Mouse (Mus musculus) Patski (cell line): ENCODE results near the gene Vmp1. TPM values are rescaled to one million over a fixed set of nuclear protein-coding genes. Genes with fewer than 3 reads are reported as not detected.

Source experiments
- ATAC-seq: fragments of 100-300 bp; one replicate; pipeline ENCODE4 v1.8.0; 2021
- CTCF ChIA-PET: fragments of 350-600 bp; sonication (Branson Sonifier 250); formaldehyde crosslinking; loops from one replicate; lab custom pipeline; 2022; ENCODE audit warnings: inconsistent platforms; lab: Charles Lee
- POLR2A ChIA-PET: fragments of 350-600 bp; sonication (Branson Sonifier 250); formaldehyde crosslinking; loops from one replicate; lab custom pipeline; 2022; ENCODE audit warnings: antibody characterized with exemption, inconsistent platforms; lab: Charles Lee
- DNase-seq: peaks from one replicate; pipeline ENCODE4 v3.0.0-alpha.2; 2011; ENCODE audit warnings: low read depth, low spot score
- H3K27me3 ChIP-seq: fragments of 371-371 bp; one replicate; pipeline ENCODE4 v1.5.1; 2021
- CTCF ChIP-seq: fragments of 100-300 bp; IDR thresholded peaks from one replicate; pipeline ENCODE4 v1.5.1; 2021
- in situ Hi-C: fragments of 300-500 bp; cut with MboI; formaldehyde crosslinking; loops from 3 replicates; pipeline ENCODE4 v1.11.1; 2018; ENCODE audit warnings: low pct_unique_long_range_greater_than_20kb, mixed read lengths
- polyA plus RNA-seq: library from polyadenylated mRNA; unstranded; gene quantifications from one replicate; pipeline ENCODE4 v1.2.3, GENCODE M21; 2021

The Vmp1 gene
- polyA plus RNA-seq, 1 experiment from 2014 or later, result 443 TPM

DNA sequence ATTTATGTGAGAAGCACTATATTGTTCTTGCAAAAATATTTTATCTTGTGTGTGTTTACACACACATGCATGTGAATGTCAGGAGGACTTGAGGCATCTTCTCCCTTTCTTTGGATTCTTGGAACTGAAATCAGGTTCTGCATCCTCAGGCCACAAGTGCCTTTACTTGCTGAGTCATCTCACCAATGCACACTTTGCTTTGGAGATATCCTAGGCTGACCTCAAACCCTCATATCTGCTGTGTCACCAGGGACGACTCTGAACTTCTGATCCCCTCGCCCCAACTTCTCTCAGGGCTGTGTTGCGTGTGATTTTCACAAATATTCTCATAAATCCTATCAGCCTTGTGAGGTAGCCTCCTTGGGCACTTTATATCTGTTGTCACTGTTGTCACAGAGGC lies 73.4 kb downstream of the Vmp1 start:
- POLR2A ChIA-PET, result interaction anchor here (2.3 kb wide), 1 partner anchor 29 kb away, joined by 9 read pairs; no protein-coding TSS in a partner anchor

DNA sequence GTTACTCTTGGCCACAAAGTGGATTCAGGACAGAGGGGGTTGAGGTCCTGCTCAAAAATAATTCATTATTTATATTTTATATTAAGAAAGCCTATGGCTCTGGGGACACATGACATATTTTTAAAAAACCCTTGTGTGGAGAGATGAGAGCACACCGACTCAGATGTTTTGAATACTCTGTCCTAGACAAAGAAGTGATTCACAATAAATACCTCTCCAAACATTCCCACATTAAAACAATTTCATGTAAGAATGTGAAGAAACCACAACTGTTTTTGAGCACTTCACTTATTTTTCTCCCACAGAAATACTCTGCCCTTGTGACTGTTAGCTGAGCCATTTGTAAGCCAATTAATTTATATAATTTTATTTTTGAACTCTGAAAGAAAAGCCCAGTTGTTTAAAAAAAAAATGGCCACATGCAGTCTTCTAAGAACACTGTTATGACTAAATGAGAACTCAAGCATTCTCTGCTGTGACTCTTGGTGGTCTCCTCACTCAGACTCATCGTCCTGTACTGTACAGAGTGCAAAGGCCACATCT lies 75.8 kb downstream of the Vmp1 start:
- H3K27me3 ChIP-seq, result no peaks in the 10 kb centered on the region

More for the DNA sequence above, 73.4 kb downstream of the Vmp1 start:
- in situ Hi-C loops, result no loop called here
- CTCF ChIA-PET, result interaction anchor here (0.7 to 1.2 kb wide), 4 partner anchors 12 to 43 kb away, joined by 3 to 5 read pairs (median 4); no protein-coding TSS in a partner anchor
- DNase-seq, result no peak
- no peak for TF ChIP-seq CTCF
- no peaks in the 10 kb centered on the region for H3K27me3 ChIP-seq
- no peak for ATAC-seq

DNA sequence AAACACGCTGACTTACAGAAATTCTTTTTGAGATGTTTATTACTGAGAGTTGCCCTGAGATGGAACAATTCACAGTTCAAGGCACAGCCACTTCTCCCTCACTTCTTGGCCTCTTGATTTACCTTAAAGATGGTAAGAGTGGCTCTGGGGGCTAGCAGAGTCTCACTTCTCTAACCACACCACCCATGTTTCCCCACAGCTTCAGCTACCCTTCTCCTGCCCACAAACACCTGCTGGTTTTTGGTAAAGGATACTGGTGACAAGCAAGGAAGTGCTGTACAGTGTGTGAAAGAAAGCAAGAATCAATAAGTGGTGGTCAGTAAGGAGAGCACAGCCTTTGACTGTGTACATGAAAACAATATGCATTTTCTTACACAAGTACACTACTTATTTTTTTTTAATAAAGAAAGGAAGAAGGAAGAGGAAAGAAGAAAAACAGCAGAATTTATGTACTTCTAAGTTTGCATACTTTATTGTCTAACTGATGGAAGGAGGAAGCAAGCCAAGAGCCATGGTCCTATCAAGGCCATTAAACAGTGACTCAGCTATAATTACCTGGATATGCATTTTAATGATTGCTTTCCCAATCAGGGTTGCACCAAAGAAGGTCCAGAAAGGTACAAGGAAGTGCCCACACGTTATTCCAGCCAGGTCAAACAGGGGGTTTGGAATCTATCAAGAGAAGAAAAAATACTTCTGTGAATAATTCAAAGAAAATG lies 76.9 kb downstream of the Vmp1 start:
- no peaks in the 10 kb centered on the region for H3K27me3 ChIP-seq
- ATAC-seq (no peak), DNase-seq (no peak)
- in situ Hi-C loops, result no loop called here
- ChIA-PET POLR2A (interaction anchor here (0.6 to 1.3 kb wide), 5 partner anchors 15 to 38 kb away, joined by 3 to 7 read pairs (median 4); no protein-coding TSS in a partner anchor), CTCF (interaction anchor here (1.0 to 1.2 kb wide), 2 partner anchors 11 to 49 kb away, joined by 3 read pairs; no protein-coding TSS in a partner anchor)
- TF ChIP-seq CTCF, result no peak

More for the DNA sequence above, 75.8 kb downstream of the Vmp1 start:
- ChIA-PET POLR2A (interaction anchor here (0.6 to 2.3 kb wide), 5 partner anchors 14 to 27 kb away, joined by 3 to 9 read pairs (median 4); no protein-coding TSS in a partner anchor), CTCF (interaction anchor here (0.9 to 1.5 kb wide), 5 partner anchors 10 to 44 kb away, joined by 3 to 6 read pairs (median 4); no protein-coding TSS in a partner anchor)
- in situ Hi-C loops, result no loop called here
- DNase-seq (no peak), ATAC-seq (peak; percentile 75)
- TF ChIP-seq CTCF, result no peak

DNA sequence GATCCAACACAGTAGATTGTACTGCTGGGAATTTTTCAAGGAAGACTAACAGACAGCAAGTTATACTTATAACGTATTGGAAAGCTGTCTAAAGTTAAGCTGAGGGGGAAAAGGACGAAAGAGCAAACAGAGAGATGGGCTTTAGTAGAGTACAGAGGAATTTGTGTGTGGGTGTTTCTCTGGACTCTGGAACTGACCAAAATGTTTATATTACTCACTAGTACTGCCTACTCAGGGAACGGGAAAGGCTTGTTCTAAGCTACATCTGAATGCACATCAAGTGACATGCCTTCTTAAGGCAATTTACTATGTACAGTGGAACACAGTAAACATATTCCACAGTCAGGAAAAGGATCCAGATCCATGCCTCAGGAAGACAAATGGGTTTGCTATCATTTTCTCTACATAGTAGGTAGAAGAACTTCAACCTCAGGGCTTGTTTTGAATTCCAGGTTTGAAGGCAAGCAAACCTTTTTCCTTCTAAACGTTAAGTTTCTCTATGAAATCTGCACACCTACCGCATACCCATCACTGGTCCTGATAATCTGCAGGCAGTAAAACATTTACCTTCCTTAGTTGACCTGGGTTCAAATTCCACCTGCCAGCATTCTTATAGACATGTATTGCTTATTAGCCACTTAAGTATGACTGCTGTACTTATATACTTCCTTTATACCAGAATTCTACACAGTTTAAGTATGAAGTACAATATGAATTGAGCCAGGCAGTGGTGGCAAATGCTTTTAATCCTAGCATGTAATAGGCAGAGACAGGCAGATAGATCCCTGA lies 78.7 kb downstream of the Vmp1 start:
- POLR2A ChIA-PET, result interaction anchor here (0.8 to 14.1 kb wide), 6 partner anchors 18 to 47 kb away, joined by 3 to 262 read pairs (median 5); no protein-coding TSS in a partner anchor
- in situ Hi-C loops, result no loop called here
- ATAC-seq, result no peak
- CTCF ChIA-PET, result interaction anchor here (1.2 to 2.4 kb wide), 2 partner anchors 23 to 51 kb away, joined by 3 to 9 read pairs; no protein-coding TSS in a partner anchor
- TF ChIP-seq CTCF, result no peak
- H3K27me3 ChIP-seq, result no peaks in the 10 kb centered on the region
- no peak for DNase-seq

DNA sequence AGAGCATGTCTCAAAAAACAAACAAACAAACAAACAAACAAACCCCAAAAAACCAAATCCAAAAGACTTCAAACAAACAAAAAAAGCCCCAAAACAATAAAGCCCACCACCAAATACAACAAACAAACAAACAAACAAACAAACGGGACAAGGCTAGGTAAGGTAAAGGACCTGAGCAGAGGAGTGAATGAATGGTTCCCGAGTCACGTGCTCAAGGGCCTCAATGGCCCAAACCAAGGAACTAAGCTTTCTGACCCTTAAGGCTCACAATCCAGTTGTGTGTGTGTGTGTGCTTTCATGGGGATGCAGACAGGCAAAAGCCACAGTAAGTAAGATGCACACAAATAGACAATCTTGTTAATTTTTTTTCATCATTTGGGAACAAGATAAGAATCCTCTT lies 79.3 kb downstream of the Vmp1 start:
- no peak for TF ChIP-seq CTCF
- POLR2A ChIA-PET, result interaction anchor here (0.8 to 14.1 kb wide), 7 partner anchors 18 to 47 kb away, joined by 3 to 262 read pairs (median 5); no protein-coding TSS in a partner anchor
- ATAC-seq, result no peak
- DNase-seq, result no peak
- in situ Hi-C loops, result no loop called here
- CTCF ChIA-PET, result interaction anchor here (0.9 to 6.0 kb wide), 6 partner anchors 13 to 52 kb away, joined by 3 to 33 read pairs (median 6); no protein-coding TSS in a partner anchor
- no peaks in the 10 kb centered on the region for H3K27me3 ChIP-seq

DNA sequence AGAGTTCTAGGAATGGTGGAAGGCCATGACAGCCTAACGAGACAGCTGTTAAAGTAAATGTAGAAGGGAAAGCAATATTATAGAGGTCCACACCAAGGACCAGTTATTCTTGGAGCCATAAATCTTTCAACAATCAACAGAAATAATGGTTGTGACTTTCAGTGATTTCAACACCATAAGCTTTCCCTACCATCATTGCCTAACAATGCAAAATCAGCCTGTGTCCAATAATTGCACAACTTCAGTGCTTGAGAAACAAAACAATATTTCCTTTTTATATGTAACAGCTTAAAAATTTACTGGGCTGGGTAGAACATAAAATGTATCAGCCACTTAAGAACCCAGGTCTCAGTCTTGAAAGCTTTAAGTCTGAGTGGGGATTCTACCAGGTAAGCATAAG lies 79.9 kb downstream of the Vmp1 start:
- no peaks in the 10 kb centered on the region for H3K27me3 ChIP-seq
- ATAC-seq (peak; percentile 23), DNase-seq (no peak)
- in situ Hi-C loops, result no loop called here
- ChIA-PET POLR2A (interaction anchor here (1.0 to 14.1 kb wide), 6 partner anchors 19 to 48 kb away, joined by 3 to 262 read pairs (median 8); no protein-coding TSS in a partner anchor), CTCF (interaction anchor here (0.9 to 6.0 kb wide), 5 partner anchors 12 to 32 kb away, joined by 3 to 33 read pairs (median 6); no protein-coding TSS in a partner anchor)
- TF ChIP-seq CTCF, result no peak

DNA sequence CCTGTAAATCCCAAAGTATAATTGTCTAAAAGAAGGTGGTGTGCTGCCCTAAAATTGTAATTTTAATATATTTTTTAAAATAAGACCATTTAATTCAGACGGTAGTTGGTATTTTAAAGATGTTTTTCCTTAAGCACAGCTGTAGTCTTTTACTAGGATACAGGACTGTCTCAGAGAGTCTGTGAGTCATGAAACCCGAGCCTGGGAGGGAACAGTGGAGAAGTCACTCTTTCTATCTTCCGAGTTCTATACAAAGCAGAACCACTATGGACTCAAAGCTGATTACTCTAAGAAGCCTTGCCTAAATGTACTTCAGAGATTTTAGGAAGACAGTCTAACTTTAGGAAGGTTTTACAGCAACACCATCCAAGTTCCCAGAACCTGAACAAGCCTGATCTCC lies 81.5 kb downstream of the Vmp1 start:
- DNase-seq (no peak), ATAC-seq (no peak)
- no peaks in the 10 kb centered on the region for H3K27me3 ChIP-seq
- ChIA-PET CTCF (interaction anchor here (1.4 to 6.0 kb wide), 5 partner anchors 9 to 52 kb away, joined by 5 to 33 read pairs (median 7); no protein-coding TSS in a partner anchor), POLR2A (interaction anchor here (2.7 to 14.1 kb wide), 2 partner anchors 18 to 50 kb away, joined by 17 to 262 read pairs; no protein-coding TSS in a partner anchor)
- in situ Hi-C loops, result no loop called here
- no peak for TF ChIP-seq CTCF

DNA sequence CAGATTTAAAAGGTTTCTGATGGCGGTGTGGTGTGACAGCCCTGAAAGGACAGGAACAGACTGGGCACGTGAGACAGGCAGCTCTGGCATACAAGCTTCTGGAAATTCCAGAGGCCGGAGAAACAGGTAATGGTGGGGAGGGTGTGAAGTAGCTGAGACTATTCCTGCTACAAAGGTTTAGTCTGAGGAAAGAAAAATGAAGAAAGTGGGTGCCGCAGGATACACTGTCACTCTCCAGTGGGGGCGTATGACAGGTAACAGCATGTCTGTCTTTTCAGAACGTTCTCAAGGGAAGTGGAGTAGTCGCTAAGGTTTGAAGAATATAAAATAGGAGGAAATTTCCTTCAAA lies 83.5 kb downstream of the Vmp1 start:
- CTCF ChIA-PET, result interaction anchor here (1.5 to 6.0 kb wide), 5 partner anchors 12 to 46 kb away, joined by 3 to 33 read pairs (median 7); no protein-coding TSS in a partner anchor
- TF ChIP-seq CTCF, result no peak
- no peak for ATAC-seq
- in situ Hi-C loops, result no loop called here
- DNase-seq, result no peak
- POLR2A ChIA-PET, result interaction anchor here (0.7 to 14.1 kb wide), 4 partner anchors 16 to 25 kb away, joined by 3 to 262 read pairs (median 3); no protein-coding TSS in a partner anchor
- no peaks in the 10 kb centered on the region for H3K27me3 ChIP-seq

DNA sequence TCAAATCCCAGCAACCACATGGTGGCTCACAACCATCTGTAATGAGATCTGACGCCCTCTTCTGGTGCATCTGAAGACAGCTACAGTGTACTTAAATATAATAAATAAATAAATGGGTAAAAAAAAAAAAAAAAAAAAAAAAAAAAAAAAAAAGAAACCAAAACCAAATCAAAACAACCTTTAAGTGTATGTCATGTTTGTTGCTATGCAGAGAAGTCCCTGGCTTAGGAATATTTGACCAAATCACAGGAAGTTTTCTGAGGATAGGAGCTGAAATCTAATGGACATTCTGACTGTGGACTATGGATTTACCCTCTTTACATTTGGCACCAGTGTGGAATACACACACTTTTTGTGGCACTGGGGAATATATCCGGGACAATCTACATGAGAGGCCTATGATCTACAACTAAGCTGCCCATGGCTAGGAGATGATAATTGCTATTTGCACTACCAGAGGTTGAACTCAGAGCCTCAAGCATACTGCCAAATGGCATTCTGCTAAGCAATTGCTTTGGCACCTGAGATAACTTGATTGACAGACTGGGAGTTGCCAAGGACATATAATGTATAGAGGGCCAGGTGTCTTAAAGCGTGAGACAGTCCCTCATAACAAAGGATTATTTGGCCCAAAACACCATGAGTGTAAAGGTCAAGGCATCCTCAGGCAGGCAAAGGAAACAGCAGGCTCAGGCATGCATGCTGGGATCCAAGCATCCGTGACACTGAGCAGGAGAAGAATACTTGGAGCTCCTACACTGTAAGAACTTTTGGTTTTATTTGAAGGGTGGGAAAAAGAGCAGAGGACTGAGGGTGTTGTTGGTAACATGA lies 84.0 kb downstream of the Vmp1 start:
- no peak for ATAC-seq
- POLR2A ChIA-PET, result interaction anchor here (0.9 to 14.1 kb wide), 3 partner anchors 15 to 51 kb away, joined by 3 to 262 read pairs (median 3); no protein-coding TSS in a partner anchor

More for the DNA sequence above, 84.0 kb downstream of the Vmp1 start:
- CTCF ChIA-PET, result interaction anchor here (1.1 to 6.0 kb wide), 5 partner anchors 11 to 53 kb away, joined by 3 to 33 read pairs (median 9); no protein-coding TSS in a partner anchor
- TF ChIP-seq CTCF, result peak; percentile 30
- H3K27me3 ChIP-seq, result no peaks in the 10 kb centered on the region
- no peak for DNase-seq
- in situ Hi-C loops, result no loop called here
